Mouse (Mus musculus) gastrocnemius, postnatal 25 days (tissue): ENCODE results near the gene Sh2b3. TPM values are rescaled to one million over a fixed set of nuclear protein-coding genes. Genes with fewer than 3 reads are reported as not detected.
A peak's percentile ranks its signal among the peaks of the same experiment; 100 is the strongest.

Source experiments
- DNase-seq: peaks from one replicate; pipeline ENCODE4 v3.0.0; 2022
- total RNA-seq, 2 experiments: library from RNA; stranded (reverse); gene quantifications; 1 replicate in 1 of 2; 2 replicates in 1 of 2; pipeline ENCODE4 v1.2.3; 2021

Gene Sh2b3
- total RNA-seq, 2 experiments from 2014 or later = 12.1 to 14.9 TPM

DNA sequence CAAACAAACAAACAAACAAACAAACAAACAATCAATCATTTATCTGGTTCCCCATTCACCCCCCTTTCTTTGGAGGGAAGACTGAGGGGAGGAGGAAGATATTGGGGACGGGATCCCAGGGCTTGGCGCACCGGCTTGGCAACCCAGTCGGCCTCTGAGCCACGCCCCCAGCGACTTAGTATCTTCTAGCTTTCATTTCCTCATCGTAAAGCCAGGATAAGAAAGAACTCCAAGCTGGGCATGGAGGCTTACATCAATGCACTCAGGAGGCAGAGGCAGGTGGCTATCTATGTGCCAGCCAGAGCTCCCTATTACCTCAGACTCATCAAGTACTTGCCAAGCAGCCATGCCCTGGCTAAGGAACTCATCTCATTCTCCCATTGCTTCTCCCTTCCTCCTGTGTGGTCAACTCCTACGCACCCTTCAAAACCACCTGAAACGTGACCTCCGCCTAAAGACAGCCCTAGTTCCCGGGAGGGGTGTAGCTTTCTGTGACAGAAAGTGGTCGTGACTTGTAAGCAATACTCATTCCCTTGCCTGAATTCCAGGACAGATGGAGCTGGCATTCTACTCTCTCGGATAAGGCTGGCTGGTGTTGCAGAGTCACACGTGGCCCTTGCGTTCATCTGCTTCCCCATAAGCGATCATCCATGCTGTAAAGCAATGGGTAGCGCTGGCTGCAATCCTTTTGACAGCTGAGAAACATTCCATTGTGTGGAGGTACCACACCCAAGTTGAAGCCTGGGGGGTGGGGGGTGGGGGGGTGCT lies 5.9 kb upstream of the Sh2b3 start:
- no peak for DNase-seq

- DNase-seq = peak; percentile 76
Measured at GRCm38 (mm10) chr5:121842665-121843118, 5.2 kb upstream of the Sh2b3 start.

- DNase-seq = no peak
Measured at GRCm38 (mm10) chr5:121841973-121842372, 4.5 kb upstream of the Sh2b3 start.

GRCm38 (mm10) chr5:121841516-121841915 lies 4.1 kb upstream of the Sh2b3 start:
- no peak for DNase-seq

DNA sequence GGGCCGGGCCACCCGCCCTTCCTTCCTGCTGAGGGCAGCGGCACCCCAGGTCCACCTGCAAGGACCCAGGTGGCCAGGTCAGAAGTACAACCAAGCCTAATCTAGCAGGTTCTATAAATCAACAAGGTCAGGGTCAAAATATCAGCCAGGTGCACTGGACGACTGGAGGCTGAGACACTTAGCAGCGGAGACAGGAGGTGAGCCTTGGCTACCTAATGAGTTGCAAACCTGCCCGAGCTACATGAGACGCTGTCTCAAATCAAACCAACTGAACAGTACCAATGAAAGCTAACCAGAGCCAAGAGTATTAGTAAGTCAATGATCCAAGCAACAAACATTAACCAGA lies 1.7 kb upstream of the Sh2b3 start:
- no peak for DNase-seq

GRCm38 (mm10) chr5:121838341-121839127 lies 1.1 kb upstream of the Sh2b3 start:
- DNase-seq = peak; percentile 66

DNA sequence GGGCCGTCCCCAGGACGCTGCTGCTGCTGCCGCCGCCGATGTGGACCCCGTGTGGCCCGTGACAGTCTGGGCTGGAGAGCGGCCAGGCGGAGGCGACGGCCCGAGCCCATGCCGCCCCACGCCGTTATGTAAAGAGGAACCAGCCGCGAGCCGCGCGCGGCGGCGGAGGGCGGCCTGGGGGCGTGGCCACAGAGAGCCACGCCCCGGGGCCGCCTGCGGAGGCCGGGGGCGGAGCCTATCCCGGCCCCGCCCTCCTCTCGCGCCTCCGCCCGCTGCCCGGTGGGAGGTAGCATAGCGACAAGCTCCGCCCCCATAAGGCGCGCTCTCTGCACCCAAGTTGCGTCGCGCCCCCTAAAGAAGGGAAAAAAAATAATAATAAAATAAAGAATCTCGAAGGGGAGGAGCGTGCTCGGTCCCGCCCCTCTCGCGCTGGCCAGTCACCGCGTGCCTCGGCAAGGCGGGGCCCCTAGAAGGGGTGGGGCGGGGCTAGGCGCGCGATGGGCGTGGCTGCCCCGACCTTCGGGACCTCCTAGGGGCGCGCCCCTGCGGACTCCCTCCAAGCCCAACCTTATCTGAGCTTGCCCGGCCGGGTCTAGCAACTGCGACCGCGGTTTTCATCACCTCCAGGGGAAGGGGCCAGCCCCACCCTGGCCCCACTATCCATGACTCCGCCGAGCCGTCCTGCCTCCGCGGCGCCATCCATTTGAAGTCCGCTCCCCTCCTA lies 592 bp downstream of the Sh2b3 start:
- peak; percentile 93 for DNase-seq

GRCm38 (mm10) chr5:121835949-121836691 lies 1.3 kb downstream of the Sh2b3 start:
- peak; percentile 82 for DNase-seq

- no peak for DNase-seq
Measured at GRCm38 (mm10) chr5:121834991-121835747, 2.3 kb downstream of the Sh2b3 start.

DNA sequence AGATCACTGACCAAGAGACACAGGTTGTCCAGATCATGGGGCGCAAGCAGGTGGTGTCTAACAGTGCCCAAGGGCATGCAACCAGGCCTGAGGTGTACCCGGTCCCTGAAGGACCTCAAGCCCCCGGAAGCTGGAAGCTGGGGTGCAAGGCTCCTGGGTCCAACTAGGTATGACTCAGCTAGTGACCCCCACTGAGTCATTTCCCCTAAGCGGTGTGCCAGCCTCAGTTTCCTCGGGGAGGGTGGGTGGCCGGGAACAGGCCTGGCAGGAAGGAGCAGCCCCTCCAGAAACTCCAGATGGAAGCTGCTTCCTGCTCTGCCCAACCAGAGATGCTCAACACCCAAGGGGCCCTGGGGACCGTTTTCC lies 3.2 kb downstream of the Sh2b3 start:
- no peak for DNase-seq

DNA sequence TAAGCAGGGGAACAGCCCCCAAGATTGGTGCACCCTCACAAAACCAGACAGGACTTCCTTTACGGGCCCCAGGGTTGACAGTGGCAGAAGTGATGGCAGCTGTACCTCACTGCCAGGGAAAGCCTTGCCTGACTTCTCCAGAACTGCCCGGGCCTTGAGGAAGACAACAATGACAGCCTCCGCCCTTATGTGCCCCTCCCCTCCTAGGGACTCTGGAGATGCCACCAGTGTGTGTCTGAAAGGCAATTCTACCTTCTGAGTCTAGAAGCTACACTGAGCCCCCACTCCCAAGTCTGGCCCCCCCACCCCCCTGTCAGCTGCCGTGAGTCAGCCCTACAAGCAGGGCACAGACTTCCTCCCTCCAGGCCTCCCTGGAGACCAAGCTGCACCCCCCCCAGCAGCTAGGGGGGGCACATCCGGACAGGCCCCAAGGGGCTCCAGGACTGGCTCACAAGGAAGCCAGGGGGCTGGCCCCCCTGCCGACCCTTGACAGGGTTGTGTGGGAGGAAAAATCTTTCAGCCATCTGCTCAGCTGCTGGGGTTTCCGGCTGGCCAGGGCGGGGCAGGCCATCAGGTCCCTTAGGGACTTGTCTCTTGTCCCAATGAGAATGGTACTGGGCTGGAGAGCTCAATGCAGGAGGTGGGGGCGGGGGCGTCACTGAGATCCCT lies 3.7 kb downstream of the Sh2b3 start:
- peak; percentile 85 for DNase-seq

GRCm38 (mm10) chr5:121833159-121833558 lies 4.3 kb downstream of the Sh2b3 start:
- DNase-seq = no peak

DNA sequence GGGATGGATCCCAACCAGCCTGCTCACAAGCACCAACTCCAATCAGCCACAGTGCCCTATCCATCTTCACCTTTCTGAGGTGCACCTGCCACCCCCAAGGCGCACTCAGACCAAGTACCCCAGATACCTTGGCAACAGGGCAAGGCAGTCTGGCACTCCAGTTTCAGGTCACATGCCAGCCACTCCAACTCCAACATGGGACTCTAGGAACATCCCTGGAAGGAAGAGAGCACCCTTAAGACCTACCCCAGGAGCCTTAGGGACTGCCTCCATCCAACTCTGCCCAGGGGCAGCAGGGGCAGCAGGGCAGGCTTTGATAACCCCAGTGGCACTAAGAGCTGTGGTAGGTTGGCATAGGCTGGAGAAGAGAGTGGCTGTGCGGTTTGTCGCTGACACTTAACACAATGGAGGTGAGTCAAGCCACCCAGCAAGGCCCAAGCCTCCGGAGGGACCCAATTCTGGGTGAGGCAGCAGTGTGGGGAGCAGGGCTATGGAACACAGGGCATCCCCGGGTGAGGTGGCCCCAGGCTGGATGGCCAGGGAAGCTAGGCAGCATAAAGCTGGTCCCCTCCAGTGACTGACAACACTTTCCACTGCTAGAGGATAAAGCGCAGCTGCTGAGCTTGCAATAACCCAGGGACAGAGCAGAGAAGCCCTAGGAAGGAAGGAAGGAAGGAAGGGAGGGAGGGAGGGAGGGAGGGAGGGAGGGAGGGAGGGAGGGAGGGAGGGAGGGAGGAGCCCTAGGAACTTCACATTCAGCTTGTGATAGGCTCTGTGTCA lies 4.9 kb downstream of the Sh2b3 start:
- DNase-seq = no peak

GRCm38 (mm10) chr5:121831002-121831601 lies 6.3 kb downstream of the Sh2b3 start:
- no peak for DNase-seq

GRCm38 (mm10) chr5:121828491-121829432 lies 8.7 kb downstream of the Sh2b3 start:
- peak; percentile 59 for DNase-seq

DNA sequence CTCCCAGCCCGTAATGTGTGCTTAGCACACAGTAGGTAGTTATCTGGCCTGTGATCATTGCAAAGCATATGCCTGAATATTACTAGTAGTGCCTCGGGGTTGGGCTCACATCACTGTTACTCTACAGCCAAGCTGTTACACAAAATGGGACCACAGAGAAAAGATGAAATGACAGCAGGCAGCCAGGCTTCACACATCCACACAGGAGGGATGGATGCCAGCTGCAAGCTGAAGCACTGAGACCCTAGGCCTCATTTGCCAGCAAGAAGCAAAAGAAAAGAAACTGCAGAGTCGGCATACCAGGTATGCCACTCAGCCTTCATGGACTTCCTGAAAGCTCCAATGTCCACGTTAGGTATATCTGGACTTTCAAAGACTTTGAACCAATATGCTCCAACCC lies 9.6 kb downstream of the Sh2b3 start:
- DNase-seq = no peak

DNA sequence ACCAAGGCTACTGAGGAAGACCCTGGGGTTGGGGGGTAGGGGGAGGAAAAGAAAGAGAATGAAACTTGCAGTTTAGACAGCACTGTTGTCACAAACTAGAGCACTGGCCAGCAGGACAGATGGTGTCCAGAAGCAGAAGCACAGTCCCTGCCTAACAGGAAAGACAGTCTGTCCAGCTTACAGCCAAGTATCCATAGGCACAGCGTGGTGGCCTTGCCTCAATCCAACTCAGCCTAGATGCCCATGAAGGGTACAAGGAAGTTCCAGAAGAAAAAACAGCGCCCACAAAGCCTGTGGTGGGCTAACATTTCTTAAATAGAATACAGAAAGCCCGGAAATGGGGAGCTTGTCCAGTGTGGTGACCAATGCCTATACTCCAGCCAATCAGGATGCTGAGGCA lies 11.8 kb downstream of the Sh2b3 start:
- DNase-seq = no peak

DNA sequence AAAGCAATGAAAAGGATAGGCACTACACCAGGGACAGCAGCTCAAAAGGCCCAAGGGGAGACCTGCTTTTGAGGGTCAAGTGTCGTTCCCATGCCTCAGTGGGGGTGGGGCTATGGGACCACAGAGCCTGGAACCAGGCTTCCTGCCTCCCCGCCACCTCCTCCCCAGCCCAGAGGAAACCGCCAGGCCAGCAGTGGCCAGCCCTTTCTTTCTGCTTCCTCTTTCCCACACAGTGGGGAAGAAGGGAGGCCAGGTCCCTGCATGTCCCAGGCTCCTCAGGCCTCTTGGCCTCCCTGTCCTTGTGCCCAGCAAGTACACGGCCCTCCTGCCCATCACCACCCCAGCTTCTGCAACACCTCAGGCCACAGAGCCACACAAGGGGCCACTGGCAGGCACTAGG lies 13.3 kb downstream of the Sh2b3 start:
- DNase-seq = no peak
